Mouse (Mus musculus): ENCODE results near the gene Ino80d. TPM values are rescaled to one million over a fixed set of nuclear protein-coding genes. Genes with fewer than 3 reads are reported as not detected.
A peak's percentile ranks its signal among the peaks of the same experiment; 100 is the strongest.

Ino80d gene
- polyA plus RNA-seq, 1 experiment from 2014 or later: 12.2 TPM

DNA sequence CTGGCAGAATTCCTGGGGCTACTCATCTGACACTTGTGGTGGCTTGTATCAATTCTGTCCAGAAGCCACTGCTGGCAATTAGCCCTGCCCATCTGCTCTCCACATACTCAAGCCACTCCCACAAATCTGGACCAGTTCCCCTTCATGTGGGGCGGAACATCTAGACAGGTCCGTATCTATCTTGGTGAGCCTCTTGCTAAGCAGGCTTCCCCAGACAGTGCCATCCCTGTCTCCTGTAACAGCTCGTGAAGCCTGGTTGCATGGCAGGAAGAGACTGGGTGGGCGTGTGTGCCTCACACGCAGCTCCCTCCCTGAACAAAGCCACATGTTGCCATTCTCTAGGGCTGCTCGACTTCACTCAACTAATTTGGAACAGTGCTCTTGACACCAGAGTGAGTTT is 206.0 kb downstream of the Ino80d start:
- WGBS: 22% methylated on average over 6 of the region's 6 CpGs
- ATAC-seq (ENCODE audit: insufficient number of reproducible peaks, insufficient read depth, low FRiP score, low TSS enrichment, low read depth): peak; percentile 54
- Histone ChIP-seq H3K36me3 (no peaks in the 10 kb centered on the region), H3K27me3 (no peaks in the 10 kb centered on the region), H3K4me3 (no peak overlapping the region), H3K27ac (peak overlapping the region; percentile 39; the same call in 1 of the 2 replicates), H3K4me2 (peak overlapping the region; percentile 12), H3K4me1 (peaks cover 47% of the 10 kb centered on the region), H3K9me3 (no peaks in the 10 kb centered on the region), H3K9ac (no peak overlapping the region)

Small RNA genes lying within 50 kb of the gene (microRNA-seq; reads per million reads assigned to microRNA genes)
- gene Gm24557 (not detected), gene Gm44468 (not detected)

Other genes with a start within 250 kb of the Ino80d start
- gene Eef1b2, start 62.2 kb upstream of the Ino80d start, polyA plus RNA-seq (2015; fragmentation: Nextera tagmentation; extraction: Ambion mirVana): 645 and 705 TPM in 2 replicates
- gene Ndufs1, start 62.2 kb upstream of the Ino80d start, polyA plus RNA-seq (2015; fragmentation: Nextera tagmentation; extraction: Ambion mirVana): 124 and 125 TPM in 2 replicates
- gene Gpr1, start 99.9 kb upstream of the Ino80d start, polyA plus RNA-seq (2015; fragmentation: Nextera tagmentation; extraction: Ambion mirVana): 0.14 TPM in 1 of 2 replicates, not detected in the other
- 12.2 and 13.0 TPM in 2 replicates for gene Zdbf2, start 158.6 kb upstream of the Ino80d start, polyA plus RNA-seq (2015; fragmentation: Nextera tagmentation; extraction: Ambion mirVana)

Data from embryonic facial prominence, embryonic 13.5 days (tissue).